Mouse (Mus musculus) T-cell, adult 2 months (primary cell): ENCODE measurements around the gene Mbnl3.

Experiments used
- DNase-seq: peaks from one replicate; pipeline ENCODE4 v3.0.0; 2022; ENCODE audit warnings: low spot score

Gene Mbnl3

DNA sequence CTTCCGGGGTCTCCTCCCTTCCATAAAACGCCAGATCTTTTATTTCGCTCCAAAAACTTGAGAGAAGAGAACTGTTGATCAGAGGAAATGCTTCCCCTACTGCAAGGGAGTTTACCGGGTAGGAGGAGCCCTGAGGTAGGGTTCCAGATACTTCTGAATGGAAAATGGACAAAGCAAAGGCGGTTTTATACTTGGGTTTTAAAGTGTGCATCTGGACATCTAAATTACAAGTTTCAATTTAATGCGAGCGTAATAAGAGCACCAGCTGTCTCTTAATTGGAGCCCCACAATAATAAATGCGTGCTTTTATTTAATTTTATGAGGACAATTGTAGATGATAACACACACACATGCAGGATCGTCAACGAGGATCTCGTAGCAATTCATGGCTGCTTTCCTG lies at the start of gene Mbnl3:
Gene Mbnl3, minus strand, starts transcription at position 101 of the 400 bp plus-strand sequence.
- DNase-seq: no peak

- peak; percentile 70 for DNase-seq
Measured at GRCm38 (mm10) chrX:51205548-51206324, 596 bp downstream of the Mbnl3 start.

DNA sequence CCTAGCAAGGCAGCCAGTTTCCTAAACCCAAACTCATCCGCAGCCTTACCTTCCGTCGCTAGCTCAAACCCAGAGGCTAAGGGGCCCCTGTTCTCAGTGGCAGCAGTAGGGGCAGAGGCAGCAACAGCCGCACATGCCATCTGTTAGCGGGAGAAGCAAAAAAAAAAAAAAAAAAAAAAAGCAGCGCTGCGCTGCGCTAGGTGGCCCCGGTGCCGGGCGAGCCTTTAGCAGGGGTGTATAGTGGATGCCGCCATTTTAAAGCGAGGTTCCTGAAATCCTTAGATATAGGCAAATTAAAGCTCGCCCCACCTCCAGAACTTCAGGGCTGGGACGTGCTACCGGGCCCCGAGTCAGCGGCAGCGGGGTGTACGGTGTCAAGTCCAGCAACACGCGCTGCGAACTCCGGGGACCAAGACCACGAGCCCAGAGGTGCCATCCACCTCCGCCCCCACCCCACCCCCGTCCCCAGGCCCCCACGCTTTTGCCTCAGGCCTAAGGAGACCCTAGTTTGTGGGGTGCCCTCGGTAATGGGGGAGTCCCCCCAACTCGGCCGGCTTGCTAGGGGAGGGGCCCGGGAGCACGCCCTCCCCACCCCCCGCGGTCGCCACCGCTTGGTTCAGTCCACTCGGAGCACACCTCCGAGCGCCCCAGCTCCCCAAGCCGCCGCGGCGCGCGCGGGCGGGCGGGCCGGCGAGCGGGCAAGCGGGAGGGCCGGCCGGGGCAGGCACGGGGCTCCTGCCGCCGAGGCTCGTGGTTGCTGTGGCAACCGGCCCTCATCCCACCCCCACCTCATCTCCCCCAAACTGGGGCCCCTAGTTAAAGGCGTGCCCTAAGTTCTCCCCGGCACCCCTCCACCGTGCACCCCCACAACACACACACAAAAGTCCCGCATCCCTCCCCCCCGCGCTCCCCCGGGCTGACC lies 1.4 kb downstream of the Mbnl3 start:
- DNase-seq: peak; percentile 76

- no peak for DNase-seq
Measured at GRCm38 (mm10) chrX:51197012-51197411, 9.3 kb downstream of the Mbnl3 start.

DNA sequence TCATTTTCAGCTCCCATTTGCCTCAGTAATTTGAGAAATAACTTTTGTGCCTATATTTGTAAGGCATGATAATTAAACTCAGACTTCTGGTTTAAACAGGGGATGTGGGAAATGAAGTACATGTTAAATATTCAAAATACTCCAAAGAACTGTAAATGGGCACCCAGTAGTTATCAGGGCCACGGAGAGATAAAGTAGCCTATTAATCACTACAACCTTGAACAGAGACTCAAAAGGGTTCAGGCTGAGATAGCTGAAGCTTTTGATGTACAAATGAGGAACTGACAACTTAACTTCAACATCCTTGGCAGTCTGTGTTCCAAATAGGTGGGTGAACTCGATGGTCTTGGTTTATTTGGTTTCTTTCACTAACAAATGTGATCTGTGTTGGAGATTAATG lies 34.4 kb downstream of the Mbnl3 start:
- DNase-seq: no peak

GRCm38 (mm10) chrX:51171413-51171812 lies 34.9 kb downstream of the Mbnl3 start:
- DNase-seq: no peak

GRCm38 (mm10) chrX:51170404-51170803 lies 35.9 kb downstream of the Mbnl3 start:
- no peak for DNase-seq

DNA sequence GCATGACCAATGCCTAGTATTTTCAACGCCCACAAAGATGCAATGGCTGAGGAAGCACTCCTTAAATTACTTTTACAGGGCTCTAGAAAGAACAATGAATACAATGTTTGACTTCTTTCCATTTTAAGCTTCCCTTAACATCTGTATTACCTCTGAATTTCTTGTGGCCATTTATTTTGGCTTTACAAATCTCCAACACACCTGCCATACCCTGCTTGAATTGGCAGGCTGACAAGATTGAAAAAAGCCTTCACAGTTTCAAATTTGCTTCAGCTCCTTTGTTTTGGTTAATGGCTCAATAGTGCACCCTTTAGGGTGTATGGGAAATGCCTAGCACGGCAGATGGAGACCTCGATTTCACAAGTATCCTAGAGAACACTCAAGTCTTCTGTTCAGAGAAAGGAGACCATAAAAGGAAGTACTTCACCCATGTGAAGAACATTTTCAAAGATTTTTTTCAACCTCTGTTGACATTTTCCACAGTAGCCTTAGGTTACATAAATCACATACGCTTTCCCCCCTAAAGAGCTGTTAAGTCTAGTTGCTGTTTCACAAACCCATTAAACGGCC lies 36.8 kb downstream of the Mbnl3 start:
- DNase-seq: no peak

DNA sequence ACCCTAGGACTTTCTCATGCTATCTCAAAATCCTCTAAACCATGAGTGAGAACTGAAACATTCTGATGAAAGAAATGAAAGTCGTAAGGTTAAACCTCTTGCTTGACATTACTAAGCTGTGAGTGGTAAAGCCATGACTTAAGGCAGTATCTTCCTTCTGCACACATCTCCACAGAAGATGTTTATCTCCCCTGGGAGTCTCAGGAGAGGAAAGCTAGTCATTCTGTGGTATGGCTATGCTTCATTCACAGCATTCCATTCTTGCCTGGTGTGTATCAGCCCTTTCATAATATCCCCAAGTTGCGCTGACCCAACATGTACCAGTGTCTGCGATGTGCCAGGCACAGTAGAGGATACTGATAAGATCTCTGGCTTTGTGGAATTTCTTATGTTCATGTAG lies 38.4 kb downstream of the Mbnl3 start:
- DNase-seq: no peak

DNA sequence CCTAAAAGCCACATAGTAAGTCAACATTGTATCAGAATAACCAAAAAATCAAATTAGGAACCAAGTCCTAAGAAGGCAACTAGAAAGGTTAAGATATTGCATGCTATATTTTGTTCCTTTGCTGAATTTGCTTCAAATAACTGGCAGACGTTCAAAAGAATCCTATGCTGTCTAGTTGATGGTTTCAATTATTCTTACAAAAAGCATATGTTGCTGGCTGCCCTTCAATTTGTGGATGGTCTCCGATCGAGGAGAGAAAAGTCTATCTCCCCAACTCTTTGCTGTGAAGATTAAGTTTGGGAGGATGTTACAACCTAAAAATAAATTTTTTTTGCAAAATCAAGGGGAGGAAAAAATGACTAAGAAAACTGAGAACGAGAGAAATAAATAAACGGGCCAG lies 41.6 kb downstream of the Mbnl3 start:
- no peak for DNase-seq

GRCm38 (mm10) chrX:51148436-51148835 lies 57.9 kb downstream of the Mbnl3 start:
- DNase-seq: no peak

DNA sequence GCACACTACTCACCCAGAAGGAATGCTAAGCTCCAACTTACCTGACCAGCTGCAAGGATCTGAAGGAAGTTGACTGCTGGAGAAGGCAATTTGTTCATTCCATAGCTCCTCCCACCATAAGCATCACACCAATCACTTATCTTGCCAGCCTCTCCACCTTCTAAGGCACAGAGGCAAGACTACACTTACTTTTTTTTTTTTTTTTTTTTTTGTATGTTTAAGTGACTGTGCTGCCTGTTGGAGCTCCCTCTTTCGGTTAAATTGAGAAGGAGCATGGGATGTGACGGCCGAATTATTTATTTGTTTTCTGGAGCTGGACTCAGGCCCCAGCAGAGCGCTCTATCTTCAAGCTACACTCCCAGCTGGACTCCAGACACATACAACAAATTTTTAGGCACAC lies 60.0 kb downstream of the Mbnl3 start:
- DNase-seq: peak; percentile 0

DNA sequence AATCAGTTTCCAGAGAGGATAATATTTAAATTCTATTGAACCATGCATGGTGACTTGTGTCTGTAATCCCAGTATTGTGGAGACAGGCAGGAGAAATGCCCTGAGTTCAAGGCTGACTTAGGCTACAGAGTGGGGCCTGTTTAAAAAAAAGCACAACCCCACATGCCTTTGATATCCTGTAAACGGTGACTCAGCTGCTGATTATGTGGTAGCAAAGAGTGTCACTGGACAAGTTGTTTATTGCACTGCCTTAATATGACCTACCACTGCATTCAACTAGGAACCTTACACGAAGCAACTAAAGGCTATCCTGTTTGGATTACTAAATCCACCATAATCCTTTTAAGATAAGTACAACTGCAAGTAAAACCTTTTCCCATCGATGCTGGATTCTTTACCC lies 66.3 kb downstream of the Mbnl3 start:
- no peak for DNase-seq

DNA sequence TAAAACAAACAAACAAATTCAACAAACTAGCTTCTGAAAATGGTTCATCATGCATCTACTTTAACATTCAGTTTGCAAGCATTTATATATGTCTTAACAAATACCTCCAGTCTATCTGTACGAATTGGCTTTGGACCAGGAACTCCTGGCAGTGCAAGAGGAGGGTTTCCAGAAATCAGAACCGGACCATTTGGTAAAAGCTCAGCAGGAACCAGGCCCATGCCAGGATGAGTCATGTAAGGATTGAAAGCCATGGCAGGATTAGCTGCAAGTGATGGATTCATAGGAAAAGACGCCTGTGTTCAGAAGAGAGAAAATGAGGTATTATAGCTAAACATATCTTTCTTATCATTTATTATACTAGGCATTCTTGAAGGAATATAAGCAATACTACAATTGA lies 75.0 kb downstream of the Mbnl3 start:
- no peak for DNase-seq

GRCm38 (mm10) chrX:51102748-51103147 lies 103.6 kb downstream of the Mbnl3 start:
- DNase-seq: no peak

DNA sequence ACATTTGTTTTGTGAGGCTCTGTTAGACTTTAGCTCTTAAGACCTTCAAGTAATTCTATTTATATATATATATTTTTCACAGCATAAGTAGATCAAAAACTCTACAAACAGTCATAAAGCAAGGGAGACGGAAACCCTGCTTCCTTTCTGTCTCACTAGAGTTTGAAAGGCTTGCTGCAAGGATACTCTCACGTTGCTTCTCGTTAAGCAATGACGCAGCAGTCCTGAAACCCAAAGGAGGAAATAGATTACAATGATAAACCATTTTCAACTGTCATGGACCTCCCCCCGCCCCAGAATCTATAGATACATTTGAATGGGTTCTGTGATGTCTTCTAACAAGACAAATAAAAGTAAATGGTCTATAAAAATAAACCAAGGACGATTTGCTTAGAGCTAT lies 121.4 kb downstream of the Mbnl3 start:
- DNase-seq: no peak

GRCm38 (mm10) chrX:51084211-51084610 lies 122.1 kb downstream of the Mbnl3 start:
- no peak for DNase-seq

DNA sequence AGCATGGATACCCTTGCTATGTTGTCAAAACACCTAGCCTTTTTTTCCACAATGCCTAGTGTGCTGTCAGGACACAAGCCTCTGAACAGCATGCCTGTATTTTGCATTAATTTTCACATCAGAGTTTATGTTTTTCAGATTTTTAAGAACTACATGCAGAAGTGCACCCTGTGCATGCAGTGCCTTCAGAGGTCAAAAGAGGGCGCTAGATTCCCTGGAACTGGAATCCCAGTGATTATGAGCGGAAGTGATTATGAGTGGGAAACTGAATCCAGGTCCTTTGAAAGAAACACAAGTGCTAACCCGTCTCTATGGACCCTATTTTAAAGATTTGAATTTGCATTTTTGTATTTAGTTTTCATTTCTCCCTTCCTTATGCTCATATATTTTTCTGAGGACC lies 129.6 kb downstream of the Mbnl3 start:
- DNase-seq: no peak
